Mouse (Mus musculus) heart, embryonic 15.5 days (tissue): ENCODE measurements at regions not wholly inside any gene's neighbourhood (a gene's known extent, or its start where the extent isn't known, plus 50 kb on each side); places are given as distances from the start of the nearest gene placed in this dataset.

ENCODE experiments used
- ATAC-seq: fragments of 200-750 bp; cut with Nextera tagmentation; replicated peaks from 2 replicates; pipeline ENCODE4 v1.8.0; 2017; ENCODE audit warnings: low read depth, moderate TSS enrichment; ENCODE audit not compliant: insufficient number of reproducible peaks, insufficient read depth, low FRiP score
- H3K27ac ChIP-seq: fragments of 300-500 bp; sonication (generic); 2 replicates; pipeline ENCODE4 v1.5.1; 2015; ENCODE audit warnings: mild to moderate bottlenecking, inconsistent platforms
- H3K27me3 ChIP-seq: fragments of 300-500 bp; sonication (generic); 2 replicates; pipeline ENCODE4 v1.6.1; 2015; ENCODE audit warnings: inconsistent platforms
- H3K36me3 ChIP-seq: fragments of 300-500 bp; sonication (generic); 2 replicates; pipeline ENCODE4 v1.6.1; 2015; ENCODE audit warnings: mild to moderate bottlenecking, inconsistent platforms
- H3K4me1 ChIP-seq: fragments of 300-500 bp; sonication (generic); replicated peaks from 2 replicates; pipeline ENCODE4 v1.6.1; 2015; ENCODE audit warnings: inconsistent platforms
- H3K4me2 ChIP-seq: fragments of 300-500 bp; sonication (generic); 2 replicates; pipeline ENCODE4 v1.6.1; 2015; ENCODE audit warnings: inconsistent platforms, mild to moderate bottlenecking, moderate library complexity
- H3K4me3 ChIP-seq: fragments of 300-500 bp; sonication (generic); 2 replicates; pipeline ENCODE4 v1.5.1; 2015; ENCODE audit warnings: mild to moderate bottlenecking, inconsistent platforms
- H3K9ac ChIP-seq: fragments of 300-500 bp; sonication (generic); 2 replicates; pipeline ENCODE4 v1.6.1; 2015; ENCODE audit warnings: mild to moderate bottlenecking, inconsistent platforms
- H3K9me3 ChIP-seq: fragments of 300-500 bp; sonication (generic); replicated peaks from 2 replicates; pipeline ENCODE4 v1.6.1; 2016; ENCODE audit warnings: inconsistent platforms
- WGBS: fragments of 180-500 bp; shearing (Covaris S2); methylation state at CpG from one replicate; pipeline ENCODE4 v1.1.7; 2015; ENCODE audit warnings: mixed read lengths; 5-methylcytosine and 5-hydroxymethylcytosine counted together

- H3K4me1 ChIP-seq: no peaks in the 10 kb centered on the region
- no peak overlapping the region for H3K27ac ChIP-seq
- WGBS: 57% methylated on average over 4 of the region's 4 CpGs
- no peaks in the 10 kb centered on the region for H3K36me3 ChIP-seq
- H3K4me2 ChIP-seq: no peak overlapping the region
- no peaks in the 10 kb centered on the region for H3K9me3 ChIP-seq
- H3K9ac ChIP-seq: no peak overlapping the region
- no peak for ATAC-seq
- H3K27me3 ChIP-seq: no peaks in the 10 kb centered on the region
- H3K4me3 ChIP-seq: no peak overlapping the region
These were observed 153.2 kb downstream of the Usp25 start for GRCm38 (mm10) chr16:77166722-77167121.

DNA sequence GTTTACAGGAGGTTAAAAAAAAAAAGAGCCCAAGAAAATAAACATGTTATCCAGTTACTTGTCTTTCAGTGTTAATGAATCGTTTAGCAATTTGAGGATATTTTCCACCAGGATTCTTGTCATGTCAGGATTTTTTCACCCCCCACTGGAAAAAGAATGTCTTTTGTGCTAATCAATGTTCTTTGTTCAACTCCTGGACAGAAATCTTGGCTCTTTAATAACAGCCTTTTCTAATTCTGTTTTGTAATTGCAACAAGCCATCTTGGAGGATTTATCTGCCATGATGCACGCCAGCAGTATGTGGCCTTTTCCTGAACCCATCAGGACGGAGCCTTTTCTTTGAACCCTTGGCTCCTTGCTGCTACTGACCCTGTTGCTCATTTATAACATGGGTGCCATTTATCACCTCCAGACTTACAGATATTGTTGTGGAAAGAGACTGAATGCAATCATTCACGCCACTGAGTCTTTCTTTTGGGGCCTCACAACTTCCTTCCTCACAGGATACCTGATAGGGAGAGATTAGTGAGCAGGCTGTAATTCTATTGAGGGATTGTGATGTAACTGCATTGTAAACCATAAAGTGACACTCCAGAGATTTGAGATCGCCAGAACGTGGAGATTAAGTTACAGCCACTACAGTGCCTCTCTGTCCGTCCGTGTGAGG lies 159.7 kb downstream of the Usp25 start:
- H3K36me3 ChIP-seq: no peaks in the 10 kb centered on the region
- no peak overlapping the region for H3K4me3 ChIP-seq
- H3K4me1 ChIP-seq: no peaks in the 10 kb centered on the region
- H3K27ac ChIP-seq: peak overlapping the region; percentile 27
- no peaks in the 10 kb centered on the region for H3K9me3 ChIP-seq
- 30% methylated on average over 8 of the region's 8 CpGs for WGBS
- H3K9ac ChIP-seq: no peak overlapping the region
- no peak overlapping the region for H3K4me2 ChIP-seq
- H3K27me3 ChIP-seq: no peaks in the 10 kb centered on the region
- peak; percentile 60 for ATAC-seq

DNA sequence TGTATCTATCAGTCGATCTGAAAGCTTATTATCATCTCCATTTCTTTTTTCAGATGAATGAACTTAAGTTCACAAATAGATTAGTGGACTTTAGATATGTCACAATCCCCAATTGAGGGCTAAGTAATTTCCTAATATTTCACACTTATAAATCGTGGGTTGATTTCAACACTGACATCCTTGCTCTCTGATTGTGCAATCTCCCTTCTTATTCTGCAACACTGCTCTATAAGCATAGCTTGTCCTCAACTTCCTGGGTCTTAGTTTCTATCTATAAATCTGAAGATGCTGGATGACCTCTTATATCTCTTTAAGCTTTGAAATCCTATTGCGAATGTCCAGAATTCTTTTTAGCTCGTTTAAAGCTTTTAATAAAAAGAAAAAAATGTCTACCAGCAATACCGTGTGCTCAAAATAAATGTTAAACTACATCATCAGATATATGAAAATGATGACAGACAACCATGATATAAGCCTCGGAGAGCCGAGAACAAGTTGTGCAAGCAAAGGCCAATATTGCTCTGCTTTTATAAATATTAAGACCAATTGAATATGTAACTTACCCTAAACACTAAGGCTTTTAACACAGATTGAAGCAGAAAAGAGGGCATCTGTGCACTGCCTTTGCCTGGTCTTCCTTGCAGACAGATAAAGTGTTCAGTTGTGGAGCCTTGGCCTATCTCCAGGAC lies 161.4 kb downstream of the Usp25 start:
- no peak overlapping the region for H3K4me3 ChIP-seq
- no peaks in the 10 kb centered on the region for H3K36me3 ChIP-seq
- no peaks in the 10 kb centered on the region for H3K27me3 ChIP-seq
- H3K4me1 ChIP-seq: no peaks in the 10 kb centered on the region
- 65% methylated on average over 7 of the region's 7 CpGs for WGBS
- no peak for ATAC-seq
- H3K9me3 ChIP-seq: no peaks in the 10 kb centered on the region
- H3K9ac ChIP-seq: no peak overlapping the region
- no peak overlapping the region for H3K4me2 ChIP-seq
- H3K27ac ChIP-seq: no peak overlapping the region

- no peaks in the 10 kb centered on the region for H3K9me3 ChIP-seq
- WGBS: 61% methylated on average over 2 of the region's 2 CpGs
- ATAC-seq: no peak
These were observed 167.5 kb downstream of the Usp25 start for GRCm38 (mm10) chr16:77180990-77181389.

More at GRCm38 (mm10) chr16:77180990-77181389, 167.5 kb downstream of the Usp25 start:
- no peak overlapping the region for H3K4me2 ChIP-seq
- H3K27me3 ChIP-seq: no peaks in the 10 kb centered on the region
- H3K27ac ChIP-seq: no peak overlapping the region
- H3K4me1 ChIP-seq: no peaks in the 10 kb centered on the region
- no peak overlapping the region for H3K9ac ChIP-seq
- H3K4me3 ChIP-seq: no peak overlapping the region
- H3K36me3 ChIP-seq: no peaks in the 10 kb centered on the region
